Mouse (Mus musculus): ENCODE results near the gene Olfml2b. TPM values are rescaled to one million over a fixed set of nuclear protein-coding genes. Genes with fewer than 3 reads are reported as not detected.

Olfml2b gene
- polyA plus RNA-seq, 1 experiment from 2014 or later, result 33.6 TPM

DNA sequence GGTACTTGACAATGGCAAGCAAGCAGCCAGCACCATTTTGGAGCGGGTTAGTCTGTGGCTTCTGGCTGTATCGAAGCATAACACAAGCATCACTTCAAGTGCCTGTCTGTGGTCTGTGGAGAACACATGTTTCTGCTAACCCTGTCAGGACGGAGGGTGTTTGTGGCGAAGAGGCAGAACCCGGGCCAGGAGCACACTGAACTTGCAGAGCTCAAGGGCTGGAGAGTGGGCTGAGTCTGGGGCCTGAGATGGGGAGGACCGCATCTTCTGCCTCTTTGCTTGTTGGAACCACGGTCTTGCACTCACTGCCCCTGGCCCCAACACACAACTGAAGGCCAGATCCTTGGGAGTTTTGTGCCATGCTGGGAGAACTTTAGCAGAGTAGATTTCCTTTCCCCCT, 34.5 kb upstream of the Olfml2b start:
- TF ChIP-seq CTCF (IDR thresholded peaks at IDR 0.05; ENCODE audit: low read depth), result no peak
- no peak for TF ChIP-seq EP300 (optimal IDR thresholded peaks at IDR 0.05)
- 63% methylated on average over 7 of the region's 7 CpGs for WGBS

DNA sequence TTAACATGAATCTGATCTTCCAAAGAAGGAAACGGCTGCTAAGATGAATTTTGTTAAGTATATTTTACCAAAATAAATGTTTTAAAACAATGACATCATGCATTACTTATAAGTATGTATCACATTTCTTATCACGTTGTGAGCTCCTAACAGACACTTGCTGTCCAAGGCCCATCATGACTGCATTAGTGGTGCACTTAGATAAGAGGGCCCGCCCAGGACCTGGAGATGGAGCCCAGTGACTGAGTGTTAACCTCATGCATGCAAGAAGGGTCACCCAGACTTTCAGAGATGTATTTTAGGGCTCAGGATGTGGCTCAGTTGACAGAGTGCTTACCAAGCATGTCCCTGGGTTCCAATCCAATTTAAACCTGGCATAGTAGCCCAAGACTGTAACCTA, 34.0 kb upstream of the Olfml2b start:
- Histone ChIP-seq H3K4me1 (replicated peaks; ENCODE audit: control insufficient read depth, insufficient read depth) (no peaks in the 10 kb centered on the region), H3K9ac (ENCODE audit: low read length) (no peak overlapping the region), H3K27ac (replicated peaks) (no peak overlapping the region), H3K4me2 (replicated peaks; ENCODE audit: low read depth) (no peak overlapping the region), H3K9me3 (ENCODE audit: control insufficient read depth, low read length) (no peaks in the 10 kb centered on the region), H3K27me3 (ENCODE audit: control insufficient read depth, insufficient read depth, low read length) (no peaks in the 10 kb centered on the region), H3K36me3 (ENCODE audit: control insufficient read depth, insufficient read depth, low read length) (no peaks in the 10 kb centered on the region), H3K4me3 (ENCODE audit: low read depth, low read length) (no peak overlapping the region)
- no peak for TF ChIP-seq EP300 (optimal IDR thresholded peaks at IDR 0.05)
- no peak for TF ChIP-seq CTCF (IDR thresholded peaks at IDR 0.05; ENCODE audit: low read depth)
- WGBS, result 60% methylated on average over 3 of the region's 3 CpGs
- 0 out of 2 replicates have a peak, but pooled peaks have one; percentile 40 for ATAC-seq (ENCODE audit: low FRiP score, low TSS enrichment)
- DNase-seq (ENCODE audit: low spot score), result no peak

More for the DNA sequence above, 34.5 kb upstream of the Olfml2b start:
- H3K4me2 ChIP-seq (replicated peaks; ENCODE audit: low read depth), result no peak overlapping the region
- no peak for DNase-seq (ENCODE audit: low spot score)
- H3K9ac ChIP-seq (ENCODE audit: low read length), result no peak overlapping the region
- H3K4me1 ChIP-seq (replicated peaks; ENCODE audit: control insufficient read depth, insufficient read depth), result no peaks in the 10 kb centered on the region
- no peaks in the 10 kb centered on the region for H3K9me3 ChIP-seq (ENCODE audit: control insufficient read depth, low read length)
- no peaks in the 10 kb centered on the region for H3K36me3 ChIP-seq (ENCODE audit: control insufficient read depth, insufficient read depth, low read length)
- H3K27me3 ChIP-seq (ENCODE audit: control insufficient read depth, insufficient read depth, low read length), result no peaks in the 10 kb centered on the region
- ATAC-seq (ENCODE audit: low FRiP score, low TSS enrichment), result no peak
- no peak overlapping the region for H3K4me3 ChIP-seq (ENCODE audit: low read depth, low read length)
- no peak overlapping the region for H3K27ac ChIP-seq (replicated peaks)

DNA sequence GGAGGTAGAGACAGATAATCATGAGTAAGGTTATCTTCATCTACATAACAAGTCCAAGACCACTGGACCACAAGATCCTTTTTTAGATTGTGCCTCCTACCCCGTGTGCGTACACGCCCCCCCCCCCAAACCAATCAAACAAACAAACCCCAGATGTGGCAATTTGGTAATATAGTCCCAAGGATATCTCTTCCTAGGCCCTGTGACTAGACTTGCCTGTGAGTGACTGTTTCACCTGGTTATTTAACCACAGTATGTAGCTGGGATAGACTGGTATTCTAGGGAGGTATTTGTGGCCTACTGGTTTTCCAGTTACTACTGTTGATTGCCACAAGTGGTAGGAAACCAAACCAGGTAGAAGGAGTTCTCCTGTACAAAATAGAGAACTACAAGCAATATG, 33.6 kb upstream of the Olfml2b start:
- no peaks in the 10 kb centered on the region for H3K9me3 ChIP-seq (ENCODE audit: control insufficient read depth, low read length)
- no peak overlapping the region for H3K9ac ChIP-seq (ENCODE audit: low read length)
- H3K4me2 ChIP-seq (replicated peaks; ENCODE audit: low read depth), result no peak overlapping the region
- ATAC-seq (ENCODE audit: low FRiP score, low TSS enrichment), result no peak
- TF ChIP-seq EP300 (optimal IDR thresholded peaks at IDR 0.05) (no peak), CTCF (IDR thresholded peaks at IDR 0.05; ENCODE audit: low read depth) (no peak)
- H3K27me3 ChIP-seq (ENCODE audit: control insufficient read depth, insufficient read depth, low read length), result no peaks in the 10 kb centered on the region
- no peak overlapping the region for H3K27ac ChIP-seq (replicated peaks)
- 90% methylated on average over 3 of the region's 3 CpGs for WGBS
- no peaks in the 10 kb centered on the region for H3K4me1 ChIP-seq (replicated peaks; ENCODE audit: control insufficient read depth, insufficient read depth)
- DNase-seq (ENCODE audit: low spot score), result no peak
- H3K4me3 ChIP-seq (ENCODE audit: low read depth, low read length), result no peak overlapping the region
- no peaks in the 10 kb centered on the region for H3K36me3 ChIP-seq (ENCODE audit: control insufficient read depth, insufficient read depth, low read length)

DNA sequence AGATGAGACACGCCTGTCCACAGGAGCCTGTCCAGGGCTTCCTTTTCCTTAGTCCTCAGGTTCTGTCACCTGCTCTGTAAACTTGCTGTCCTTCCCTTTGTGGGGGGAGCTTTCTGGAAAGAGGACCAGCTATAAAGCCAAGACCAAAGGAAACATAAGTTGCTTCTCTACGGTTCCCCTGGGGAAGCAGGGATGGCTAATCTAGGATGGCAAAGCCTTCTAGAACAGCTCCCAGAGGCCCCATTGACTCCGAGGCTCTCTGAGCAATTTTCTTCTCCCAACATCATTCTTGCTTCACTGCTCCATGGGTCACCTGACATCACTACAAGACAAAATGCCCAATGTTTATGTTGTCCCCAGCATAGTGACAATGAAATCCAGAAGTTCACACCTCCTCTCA, 32.7 kb upstream of the Olfml2b start:
- Histone ChIP-seq H3K4me2 (replicated peaks; ENCODE audit: low read depth) (no peak overlapping the region), H3K4me1 (replicated peaks; ENCODE audit: control insufficient read depth, insufficient read depth) (no peaks in the 10 kb centered on the region), H3K9me3 (ENCODE audit: control insufficient read depth, low read length) (no peaks in the 10 kb centered on the region), H3K9ac (ENCODE audit: low read length) (no peak overlapping the region), H3K4me3 (ENCODE audit: low read depth, low read length) (no peak overlapping the region), H3K27me3 (ENCODE audit: control insufficient read depth, insufficient read depth, low read length) (no peaks in the 10 kb centered on the region), H3K36me3 (ENCODE audit: control insufficient read depth, insufficient read depth, low read length) (no peaks in the 10 kb centered on the region), H3K27ac (replicated peaks) (no peak overlapping the region)
- DNase-seq (ENCODE audit: low spot score) (no peak), ATAC-seq (ENCODE audit: low FRiP score, low TSS enrichment) (no peak)
- TF ChIP-seq CTCF (IDR thresholded peaks at IDR 0.05; ENCODE audit: low read depth), result no peak
- no peak for TF ChIP-seq EP300 (optimal IDR thresholded peaks at IDR 0.05)
- 90% methylated on average over 3 of the region's 3 CpGs for WGBS

DNA sequence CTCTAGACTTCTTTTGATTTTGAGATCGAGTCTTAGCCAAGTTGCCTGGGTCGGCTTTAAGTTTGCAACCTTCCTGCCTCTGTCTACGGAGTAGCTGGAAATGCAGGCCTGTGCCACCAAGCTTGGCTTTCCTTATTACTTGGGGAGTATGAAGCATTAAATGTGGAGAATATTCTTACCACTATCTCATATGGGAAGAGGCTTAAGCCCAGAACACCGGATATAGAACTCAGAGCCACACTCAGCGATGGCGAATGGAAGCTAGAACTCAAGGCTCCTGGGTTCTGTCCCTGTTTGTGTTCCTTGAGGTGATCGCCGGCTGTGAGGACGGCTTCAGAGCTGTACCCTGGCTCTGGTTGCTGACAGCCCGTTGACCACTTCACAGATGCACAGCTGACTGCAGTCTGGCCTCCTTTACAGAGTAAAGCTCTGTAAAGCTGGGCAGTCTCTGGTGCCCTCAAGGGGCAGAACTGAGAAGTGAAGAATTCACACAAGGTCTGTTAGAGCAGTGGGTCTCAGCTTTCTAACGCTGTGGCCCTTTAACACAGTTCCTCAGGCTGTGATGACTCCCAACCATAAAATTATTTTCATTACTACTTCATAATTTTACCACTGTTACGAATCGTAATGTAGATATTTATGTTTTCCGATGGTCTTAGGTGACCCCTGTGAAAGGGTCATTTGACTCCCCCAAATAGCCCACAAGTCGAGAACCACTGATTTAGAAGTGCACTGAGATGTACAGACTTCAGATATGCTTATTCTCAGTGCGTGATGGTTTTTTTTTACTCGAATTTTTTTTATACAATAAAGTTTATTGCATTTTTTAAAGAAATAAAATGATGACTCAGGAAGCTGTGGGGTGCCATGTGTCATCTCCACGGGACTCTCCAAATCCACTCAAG, 31.1 kb upstream of the Olfml2b start:
- Histone ChIP-seq H3K27me3 (ENCODE audit: control insufficient read depth, insufficient read depth, low read length) (no peaks in the 10 kb centered on the region), H3K4me1 (replicated peaks; ENCODE audit: control insufficient read depth, insufficient read depth) (no peaks in the 10 kb centered on the region), H3K36me3 (ENCODE audit: control insufficient read depth, insufficient read depth, low read length) (no peaks in the 10 kb centered on the region), H3K4me2 (replicated peaks; ENCODE audit: low read depth) (no peak overlapping the region), H3K4me3 (ENCODE audit: low read depth, low read length) (no peak overlapping the region), H3K9ac (ENCODE audit: low read length) (no peak overlapping the region), H3K9me3 (ENCODE audit: control insufficient read depth, low read length) (no peaks in the 10 kb centered on the region), H3K27ac (replicated peaks) (no peak overlapping the region)
- peak; percentile 83 for ATAC-seq (ENCODE audit: low FRiP score, low TSS enrichment)
- WGBS, result 54% methylated on average over 18 of the region's 18 CpGs
- peak; percentile 76 for DNase-seq (ENCODE audit: low spot score)
- peak; percentile 98 for TF ChIP-seq CTCF (IDR thresholded peaks at IDR 0.05; ENCODE audit: low read depth)
- TF ChIP-seq EP300 (optimal IDR thresholded peaks at IDR 0.05), result no peak

DNA sequence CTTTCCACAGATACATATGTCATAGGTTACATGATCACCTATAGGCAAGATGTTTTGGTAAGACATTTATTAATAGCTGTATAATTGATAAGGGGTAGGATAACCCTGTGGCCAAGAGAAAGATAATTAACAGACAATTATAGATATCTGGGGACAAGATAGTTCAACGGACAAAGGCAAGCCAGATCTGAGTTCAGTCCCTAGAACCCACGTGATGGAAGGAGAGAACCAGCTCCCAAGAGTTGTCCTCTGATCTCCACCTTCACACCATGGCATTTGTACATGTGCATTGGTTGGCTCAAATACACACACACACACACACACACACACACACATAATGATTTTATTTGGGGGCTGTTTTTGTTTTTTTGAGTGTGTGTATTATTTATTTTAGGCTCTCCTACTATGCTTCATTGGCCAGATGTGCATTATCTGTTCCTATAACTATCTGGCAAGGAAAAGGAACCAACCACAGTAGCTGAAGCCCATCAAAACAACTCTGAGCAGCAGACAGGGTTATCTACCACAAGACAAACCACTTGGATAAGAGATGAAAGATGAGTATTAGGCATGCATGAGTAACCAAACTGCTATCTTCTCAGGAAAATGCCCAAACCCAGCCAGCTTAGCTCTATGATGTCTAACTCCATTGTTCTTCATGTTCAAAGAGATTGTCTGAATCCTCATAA, 24.5 kb upstream of the Olfml2b start:
- no peak for ATAC-seq (ENCODE audit: low FRiP score, low TSS enrichment)
- Histone ChIP-seq H3K4me3 (ENCODE audit: low read depth, low read length) (no peak overlapping the region), H3K27me3 (ENCODE audit: control insufficient read depth, insufficient read depth, low read length) (no peaks in the 10 kb centered on the region), H3K27ac (replicated peaks) (no peak overlapping the region), H3K4me2 (replicated peaks; ENCODE audit: low read depth) (no peak overlapping the region), H3K9me3 (ENCODE audit: control insufficient read depth, low read length) (no peaks in the 10 kb centered on the region), H3K9ac (ENCODE audit: low read length) (no peak overlapping the region), H3K36me3 (ENCODE audit: control insufficient read depth, insufficient read depth, low read length) (no peaks in the 10 kb centered on the region), H3K4me1 (replicated peaks; ENCODE audit: control insufficient read depth, insufficient read depth) (no peaks in the 10 kb centered on the region)
- no peak for DNase-seq (ENCODE audit: low spot score)
- WGBS, result 81% methylated on average over 2 of the region's 2 CpGs
- TF ChIP-seq EP300 (optimal IDR thresholded peaks at IDR 0.05), result no peak
- no peak for TF ChIP-seq CTCF (IDR thresholded peaks at IDR 0.05; ENCODE audit: low read depth)
